Mouse (Mus musculus) embryo, embryonic 10 days (tissue): ENCODE measurements around the gene Rnaset2a.
A peak's percentile ranks its signal among the peaks of the same experiment; 100 is the strongest.
"Not testable (repeated sequence)": the region's sequence is repeated elsewhere in the genome, so short reads cannot be mapped to it uniquely, and the experiment has no call there.

ENCODE experiments used
- DNase-seq: peaks from one replicate; pipeline ENCODE4 v3.0.0-alpha.2; 2015; ENCODE audit warnings: low spot score

The Rnaset2a gene

GRCm38 (mm10) chr17:8138116-8138515, 9.8 kb downstream of the Rnaset2a start:
- not testable (repeated sequence) for DNase-seq

GRCm38 (mm10) chr17:8130849-8131248, 17.0 kb downstream of the Rnaset2a start:
- DNase-seq: not testable (repeated sequence)

- peak; percentile 1 for DNase-seq
These were observed 18.3 kb downstream of the Rnaset2a start for GRCm38 (mm10) chr17:8129578-8129977.

- DNase-seq: not testable (repeated sequence)
These were observed 19.4 kb downstream of the Rnaset2a start for GRCm38 (mm10) chr17:8128326-8128993.

GRCm38 (mm10) chr17:8124586-8124985, 23.3 kb downstream of the Rnaset2a start:
- DNase-seq: not testable (repeated sequence)

GRCm38 (mm10) chr17:8122974-8123373, 24.9 kb downstream of the Rnaset2a start:
- DNase-seq: not testable (repeated sequence)

GRCm38 (mm10) chr17:8116928-8117327, 31.0 kb downstream of the Rnaset2a start:
- DNase-seq: not testable (repeated sequence)

GRCm38 (mm10) chr17:8116378-8116777, 31.5 kb downstream of the Rnaset2a start:
- not testable (repeated sequence) for DNase-seq

GRCm38 (mm10) chr17:8112199-8112598, 35.7 kb downstream of the Rnaset2a start:
- DNase-seq: not testable (repeated sequence)

GRCm38 (mm10) chr17:8101297-8101609, 46.6 kb downstream of the Rnaset2a start:
- DNase-seq: not testable (repeated sequence)

GRCm38 (mm10) chr17:8100405-8101296, 47.2 kb downstream of the Rnaset2a start:
- not testable (repeated sequence) for DNase-seq

GRCm38 (mm10) chr17:8096199-8096598, 51.7 kb downstream of the Rnaset2a start:
- DNase-seq: not testable (repeated sequence)

- DNase-seq: not testable (repeated sequence)
These were observed 52.2 kb downstream of the Rnaset2a start for GRCm38 (mm10) chr17:8095653-8096052.

- not testable (repeated sequence) for DNase-seq
These were observed 55.1 kb downstream of the Rnaset2a start for GRCm38 (mm10) chr17:8092537-8093526.

- not testable (repeated sequence) for DNase-seq
These were observed 56.6 kb downstream of the Rnaset2a start for GRCm38 (mm10) chr17:8091320-8091719.

GRCm38 (mm10) chr17:8069847-8070246, 78.0 kb downstream of the Rnaset2a start:
- not testable (repeated sequence) for DNase-seq
